Mouse (Mus musculus) forebrain, embryonic 14.5 days (tissue): ENCODE measurements around the gene Med18. TPM values are rescaled to one million over a fixed set of nuclear protein-coding genes. Genes with fewer than 3 reads are reported as not detected.
"Not testable (repeated sequence)": the region's sequence is repeated elsewhere in the genome, so short reads cannot be mapped to it uniquely, and the experiment has no call there.

Source experiments
- ATAC-seq: fragments of 200-750 bp; cut with Nextera tagmentation; 2 replicates; pipeline ENCODE4 v1.8.0; 2017; ENCODE audit warnings: mild to moderate bottlenecking, moderate library complexity
- DNase-seq: peaks from one replicate; pipeline ENCODE4 v3.0.0-alpha.2; 2015; ENCODE audit warnings: low spot score
- H3K27ac ChIP-seq: fragments of 300-500 bp; sonication (generic); 2 replicates; pipeline ENCODE4 v1.5.1; 2014; ENCODE audit warnings: low read depth, mild to moderate bottlenecking, control low read depth, low read length, moderate library complexity
- H3K27me3 ChIP-seq: fragments of 300-500 bp; sonication (generic); replicated peaks from 2 replicates; pipeline ENCODE4 v1.6.1; 2014; ENCODE audit warnings: low read length, control low read depth, mixed read lengths; ENCODE audit not compliant: control insufficient read depth, insufficient read depth
- H3K36me3 ChIP-seq: fragments of 300-500 bp; sonication (generic); 2 replicates; pipeline ENCODE4 v1.6.1; 2014; ENCODE audit warnings: low read length, control low read depth; ENCODE audit not compliant: control insufficient read depth, insufficient read depth
- H3K4me1 ChIP-seq: fragments of 300-500 bp; sonication (generic); 2 replicates; pipeline ENCODE4 v1.6.1; 2014; ENCODE audit warnings: antibody characterized with exemption, low read length, control low read depth; ENCODE audit not compliant: control insufficient read depth, insufficient read depth
- H3K4me2 ChIP-seq: fragments of 300-500 bp; sonication (generic); 2 replicates; pipeline ENCODE4 v1.6.1; 2014; ENCODE audit warnings: mild to moderate bottlenecking, control low read depth, low read length
- H3K4me3 ChIP-seq: fragments of 300-500 bp; sonication (generic); 2 replicates; pipeline ENCODE4 v1.5.1; 2014; ENCODE audit warnings: low read depth, low read length, control low read depth
- H3K9ac ChIP-seq: fragments of 300-500 bp; sonication (generic); 2 replicates; pipeline ENCODE4 v1.6.1; 2014; ENCODE audit warnings: mild to moderate bottlenecking, low read length, control low read depth, moderate library complexity
- H3K9me3 ChIP-seq: fragments of 300-500 bp; sonication (generic); replicated peaks from 2 replicates; pipeline ENCODE4 v1.6.1; 2016; ENCODE audit warnings: low read length, control low read depth, mixed read lengths; ENCODE audit not compliant: control insufficient read depth
- WGBS: fragments of 180-500 bp; shearing (Covaris S2); extraction: QIAGEN DNeasy Blood & Tissue Kit; methylation state at CpG from one replicate; pipeline ENCODE4 v1.1.7; 2014; 5-methylcytosine and 5-hydroxymethylcytosine counted together
- polyA plus RNA-seq: library from polyadenylated mRNA; unstranded; fragments of >200 nt; fragmentation: Nextera tagmentation; extraction: Ambion mirVana; gene quantifications from 2 replicates; pipeline ENCODE4 v1.2.1, GENCODE M21; 2014

Med18 gene
- polyA plus RNA-seq, 1 experiment from 2014 or later = 6.2 TPM

DNA sequence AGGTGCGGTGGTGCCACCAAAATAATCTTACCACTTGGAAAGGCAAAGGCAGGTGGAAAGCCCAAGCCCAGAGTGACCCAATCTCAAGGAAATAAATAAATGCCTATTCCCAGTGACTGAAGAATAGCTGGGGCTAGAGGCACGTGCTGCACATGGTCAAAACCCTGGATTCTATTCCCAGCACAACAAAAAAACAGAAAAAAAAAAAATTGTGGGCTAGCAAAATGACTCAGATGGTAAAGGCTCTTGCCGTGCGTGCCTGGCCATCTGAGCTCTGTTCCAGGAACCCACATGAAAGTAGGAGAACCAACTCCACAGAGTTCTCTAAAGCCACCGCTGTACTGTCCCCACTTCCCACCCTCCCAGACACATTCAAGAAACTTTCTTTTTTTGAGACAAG is 43.2 kb downstream of the Med18 start:
- peak overlapping the region; percentile 59 for H3K4me2 ChIP-seq
- H3K9ac ChIP-seq = peak overlapping the region; percentile 84; the same call in 1 of the 2 replicates
- peak overlapping the region; percentile 88 for H3K4me3 ChIP-seq
- ATAC-seq (no peak), DNase-seq (no peak)
- no peak overlapping the region for H3K27ac ChIP-seq
- H3K4me1 ChIP-seq = peaks cover 14% of the 10 kb centered on the region
- H3K9me3 ChIP-seq = no peaks in the 10 kb centered on the region
- WGBS = 70% methylated on average over 5 of the region's 5 CpGs
- no peaks in the 10 kb centered on the region for H3K27me3 ChIP-seq
- no peaks in the 10 kb centered on the region for H3K36me3 ChIP-seq

GRCm38 (mm10) chr4:132415966-132416365 is 47.8 kb downstream of the Med18 start:
- H3K4me1 ChIP-seq = peaks cover 12% of the 10 kb centered on the region
- H3K36me3 ChIP-seq = peaks cover 5% of the 10 kb centered on the region; the same call in 1 of the 2 replicates
- no peak overlapping the region for H3K4me3 ChIP-seq
- no peak overlapping the region for H3K9ac ChIP-seq
- no peak overlapping the region for H3K27ac ChIP-seq
- ATAC-seq (no peak), DNase-seq (no peak)
- no peaks in the 10 kb centered on the region for H3K9me3 ChIP-seq
- no peaks in the 10 kb centered on the region for H3K27me3 ChIP-seq
- H3K4me2 ChIP-seq = no peak overlapping the region

- H3K36me3 ChIP-seq, ATAC-seq, H3K9me3 ChIP-seq, H3K4me1 ChIP-seq, H3K9ac ChIP-seq, DNase-seq, H3K27ac ChIP-seq, H3K4me2 ChIP-seq, H3K27me3 ChIP-seq, H3K4me3 ChIP-seq: not testable (repeated sequence)
- WGBS = 91% methylated on average over 4 of the region's 4 CpGs
These were observed 50.5 kb downstream of the Med18 start for GRCm38 (mm10) chr4:132413257-132413656.

GRCm38 (mm10) chr4:132411322-132412094 is 52.2 kb downstream of the Med18 start:
- ATAC-seq = no peak
- H3K4me2 ChIP-seq = no peak overlapping the region
- 56% methylated on average over 8 of the region's 8 CpGs for WGBS

DNA sequence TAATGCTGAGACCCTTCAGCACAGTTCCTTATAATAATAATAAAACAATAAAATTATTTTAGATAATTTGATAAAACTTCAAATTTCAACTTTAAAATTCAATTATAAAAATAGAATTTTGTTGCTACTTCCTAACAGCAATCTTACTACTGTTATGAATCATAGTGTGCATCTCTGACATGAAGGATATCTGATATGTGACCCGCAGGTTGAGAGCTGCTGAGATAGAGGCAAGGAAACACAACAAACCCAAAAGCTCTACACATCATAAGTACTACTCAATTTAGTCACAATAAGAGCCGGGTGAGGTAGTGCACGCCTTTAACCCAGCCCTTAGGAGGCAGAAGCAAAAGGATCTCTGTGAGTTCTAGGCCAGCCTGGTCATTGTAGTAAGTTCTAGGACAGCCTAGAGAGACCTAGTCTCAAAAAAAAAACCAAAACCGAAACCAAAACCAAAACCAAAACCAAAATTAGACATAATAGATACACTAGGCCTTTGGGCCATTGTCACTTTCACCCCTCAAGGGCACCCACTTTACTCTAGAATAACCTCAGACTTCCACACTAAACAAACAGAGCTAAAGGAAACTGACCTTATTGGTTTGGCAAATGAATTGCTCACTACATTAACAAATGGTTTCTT is 54.0 kb downstream of the Med18 start:
- Histone ChIP-seq H3K27me3 (no peaks in the 10 kb centered on the region), H3K4me2 (no peak overlapping the region), H3K36me3 (peaks cover 5% of the 10 kb centered on the region; the same call in 1 of the 2 replicates), H3K9me3 (no peaks in the 10 kb centered on the region), H3K27ac (no peak overlapping the region), H3K4me3 (no peak overlapping the region), H3K9ac (no peak overlapping the region), H3K4me1 (no peaks in the 10 kb centered on the region)
- no peak for DNase-seq
- WGBS = 97% methylated on average over 4 of the region's 4 CpGs
- ATAC-seq = no peak

More at GRCm38 (mm10) chr4:132411322-132412094, 52.2 kb downstream of the Med18 start:
- Histone ChIP-seq H3K27ac (no peak overlapping the region), H3K4me3 (no peak overlapping the region), H3K36me3 (peaks cover 5% of the 10 kb centered on the region; the same call in 1 of the 2 replicates), H3K27me3 (no peaks in the 10 kb centered on the region), H3K4me1 (no peaks in the 10 kb centered on the region), H3K9ac (no peak overlapping the region), H3K9me3 (no peaks in the 10 kb centered on the region)
- DNase-seq = peak; percentile 72

Other genes starting within 250 kb of the Med18 start
- gene Gmeb1, start 202.3 kb downstream of the Med18 start, polyA plus RNA-seq = 26.6 and 38.3 TPM in 2 replicates
- 45.3 and 51.8 TPM in 2 replicates for gene Taf12, start 189.5 kb downstream of the Med18 start, polyA plus RNA-seq
- gene Rab42, start 160.5 kb downstream of the Med18 start, polyA plus RNA-seq = 0.30 and 0.79 TPM in 2 replicates
- 87.3 and 97.9 TPM in 2 replicates for gene Trnau1ap, start 134.4 kb downstream of the Med18 start, polyA plus RNA-seq
- gene Rcc1, start 110.3 kb downstream of the Med18 start, polyA plus RNA-seq = 42.2 and 42.4 TPM in 2 replicates
- gene Phactr4, start 41.4 kb downstream of the Med18 start, polyA plus RNA-seq = 11.8 and 12.0 TPM in 2 replicates
- 2.9 and 4.5 TPM in 2 replicates for gene Sesn2, start 46.6 kb upstream of the Med18 start, polyA plus RNA-seq
- gene Atpif1, start 69.7 kb upstream of the Med18 start, polyA plus RNA-seq = 1,314 and 1,514 TPM in 2 replicates
- 152 and 160 TPM in 2 replicates for gene Dnajc8, start 71.6 kb upstream of the Med18 start, polyA plus RNA-seq
- gene Ptafr, start 100.1 kb upstream of the Med18 start, polyA plus RNA-seq = 0.18 and 0.30 TPM in 2 replicates
- 17.0 and 20.8 TPM in 2 replicates for gene Eya3, start 175.1 kb upstream of the Med18 start, polyA plus RNA-seq